Mouse (Mus musculus): ENCODE measurements around the gene Pagr1b.

DNA sequence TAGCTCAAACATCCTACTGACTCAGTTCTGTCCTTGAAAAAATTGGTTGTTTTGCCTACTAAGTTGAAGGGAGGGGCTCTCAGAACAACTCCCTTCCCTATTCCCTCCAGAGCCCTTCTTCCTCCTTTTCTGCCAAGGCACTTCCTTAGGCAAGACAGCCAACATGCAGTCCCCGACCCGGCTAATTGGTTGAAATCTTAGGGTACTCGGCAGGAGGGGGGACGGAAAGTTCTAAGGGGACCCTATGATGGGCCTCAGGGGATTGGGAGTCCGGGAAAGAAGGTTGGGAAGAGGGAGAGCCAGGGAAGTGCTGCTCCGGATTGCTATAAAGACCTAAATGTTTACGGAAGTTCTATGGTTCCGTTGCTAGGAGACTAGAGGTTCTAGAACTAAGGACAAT lies 40.8 kb downstream of the Pagr1b start:
- TF ChIP-seq CTCF (IDR thresholded peaks at IDR 0.05; ENCODE audit: low read depth, low read length): no peak
- no peak for TF ChIP-seq POLR2A (IDR thresholded peaks at IDR 0.05; ENCODE audit: borderline replicate concordance, low read depth, low read length)

Data from bone marrow macrophage, adult 2 months (primary cell).